Mouse (Mus musculus) liver, embryonic 12.5 days (tissue): Measurements from ENCODE around the gene Slc45a3. TPM values are rescaled to one million over a fixed set of nuclear protein-coding genes. Genes with fewer than 3 reads are reported as not detected.

Experiments used
- ATAC-seq: fragments of 200-750 bp; cut with Nextera tagmentation; 2 replicates; pipeline ENCODE4 v1.8.0; 2017; ENCODE audit warnings: moderate number of reproducible peaks, mild to moderate bottlenecking, moderate library complexity
- H3K27ac ChIP-seq: fragments of 300-500 bp; sonication (generic); 2 replicates; pipeline ENCODE4 v1.5.1; 2016; ENCODE audit warnings: mild to moderate bottlenecking
- H3K27me3 ChIP-seq: fragments of 300-500 bp; sonication (generic); replicated peaks from 2 replicates; pipeline ENCODE4 v1.6.1; 2016; ENCODE audit warnings: mild to moderate bottlenecking, moderate library complexity
- H3K36me3 ChIP-seq: fragments of 300-500 bp; sonication (generic); 2 replicates; pipeline ENCODE4 v1.6.1; 2016; ENCODE audit warnings: mild to moderate bottlenecking, moderate library complexity
- H3K4me1 ChIP-seq: fragments of 300-500 bp; sonication (generic); 2 replicates; pipeline ENCODE4 v1.6.1; 2016
- H3K4me2 ChIP-seq: fragments of 300-500 bp; sonication (generic); 2 replicates; pipeline ENCODE4 v1.6.1; 2016; ENCODE audit warnings: mild to moderate bottlenecking, moderate library complexity
- H3K4me3 ChIP-seq: fragments of 300-500 bp; sonication (generic); 2 replicates; pipeline ENCODE4 v1.5.1; 2016; ENCODE audit warnings: mild to moderate bottlenecking, moderate library complexity
- H3K9ac ChIP-seq: fragments of 300-500 bp; sonication (generic); 2 replicates; pipeline ENCODE4 v1.6.1; 2016; ENCODE audit warnings: mild to moderate bottlenecking, moderate library complexity
- H3K9me3 ChIP-seq: fragments of 300-500 bp; sonication (generic); replicated peaks from 2 replicates; pipeline ENCODE4 v1.6.1; 2016; ENCODE audit warnings: mild to moderate bottlenecking, moderate library complexity
- WGBS: fragments of 180-500 bp; shearing (Covaris S2); methylation state at CpG from one replicate; pipeline ENCODE4 v1.1.7; 2016; ENCODE audit not compliant: insufficient replicate concordance; 5-methylcytosine and 5-hydroxymethylcytosine counted together
- polyA plus RNA-seq: library from polyadenylated mRNA; unstranded; fragments of >200 nt; fragmentation: Nextera tagmentation; extraction: Ambion mirVana; gene quantifications from 2 replicates; pipeline ENCODE4 v1.2.1, GENCODE M21; 2016

The Slc45a3 gene
- 3.1 and 3.8 TPM in 2 replicates for polyA plus RNA-seq

DNA sequence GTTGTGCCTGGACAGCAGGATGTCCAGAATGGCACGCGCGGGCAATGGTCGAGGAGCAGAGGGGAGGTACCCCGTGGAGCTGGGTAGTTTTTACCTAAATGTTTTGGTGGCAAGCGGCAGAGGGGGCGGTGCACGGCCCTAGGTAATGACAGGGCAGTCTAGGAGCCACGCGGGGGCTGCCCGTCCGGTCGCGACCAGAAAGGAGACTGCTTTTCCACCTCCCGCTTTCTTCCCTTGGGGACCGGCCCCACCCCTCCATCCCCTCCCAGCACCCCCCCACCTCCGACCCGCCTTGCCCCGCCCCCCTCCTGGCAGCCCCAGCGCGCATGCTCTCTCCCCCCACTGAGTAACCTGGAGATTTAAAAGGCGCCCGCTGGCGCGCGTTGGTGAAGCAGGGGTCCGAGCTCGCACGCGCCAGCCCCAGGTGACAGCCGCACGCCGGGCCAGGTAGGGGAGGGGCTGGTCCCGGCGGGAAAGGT, at the start of gene Slc45a3:
Gene Slc45a3, plus strand, starts transcription at position 362 of the 479 bp plus-strand sequence.
- peaks cover 84% of the 10 kb centered on the region for H3K27me3 ChIP-seq
- H3K27ac ChIP-seq = no peak within 1 kb of the TSS
- H3K36me3 ChIP-seq = no peaks in the 10 kb centered on the region
- H3K9me3 ChIP-seq = no peaks in the 10 kb centered on the region
- peak within 1 kb of the TSS; percentile 59 for H3K9ac ChIP-seq
- H3K4me3 ChIP-seq = peak within 1 kb of the TSS; percentile 63
- peak; percentile 24 for ATAC-seq
- H3K4me1 ChIP-seq = peaks cover 15% of the 10 kb centered on the region
- 1% methylated on average over 28 of the region's 35 CpGs for WGBS
- peak within 1 kb of the TSS; percentile 85 for H3K4me2 ChIP-seq

DNA sequence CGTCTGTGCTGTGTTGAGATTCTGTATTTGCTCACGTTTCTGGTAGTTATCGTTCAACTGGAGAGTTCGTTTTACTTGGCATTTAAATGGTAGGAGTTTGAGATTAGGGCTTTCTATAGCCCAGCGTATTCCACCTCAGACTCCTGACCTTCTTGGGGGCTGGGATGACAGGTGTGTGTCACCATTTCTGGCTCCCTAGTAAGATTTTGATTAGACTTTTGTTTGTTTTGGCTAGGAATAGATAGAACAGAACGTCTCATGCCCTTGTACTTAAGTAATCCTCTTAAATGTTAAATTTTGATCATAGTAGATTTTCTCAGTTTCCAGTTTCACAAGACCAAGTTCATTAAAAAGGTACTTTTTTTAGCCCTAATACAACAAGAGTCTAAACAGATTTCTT, 45.1 kb upstream of the Slc45a3 start:
- Histone ChIP-seq H3K27me3 (no peaks in the 10 kb centered on the region), H3K27ac (no peak overlapping the region), H3K4me3 (no peak overlapping the region), H3K4me2 (no peak overlapping the region), H3K4me1 (peaks cover 24% of the 10 kb centered on the region), H3K36me3 (peaks cover 83% of the 10 kb centered on the region), H3K9ac (no peak overlapping the region), H3K9me3 (no peaks in the 10 kb centered on the region)
- no peak for ATAC-seq
- 81% methylated on average over 6 of the region's 6 CpGs for WGBS

DNA sequence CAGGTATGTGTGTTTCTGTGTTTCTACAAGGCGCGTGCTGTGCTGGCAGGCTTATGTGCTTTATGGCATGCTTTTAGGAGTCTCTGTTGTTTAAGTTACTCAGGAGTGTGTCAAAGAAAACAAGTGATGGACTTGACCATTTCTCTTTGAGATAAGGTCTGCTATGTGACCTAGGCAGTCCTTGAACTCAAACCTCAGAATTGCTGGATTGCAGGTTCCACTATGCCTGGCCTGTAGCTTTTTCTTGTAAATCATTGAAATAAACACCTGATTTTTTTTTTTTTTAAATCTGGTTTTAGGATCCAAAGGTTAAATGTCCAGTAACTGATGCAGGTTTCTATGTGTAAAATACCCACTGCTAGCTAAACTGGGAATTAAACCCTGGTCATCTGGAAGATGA, 43.7 kb upstream of the Slc45a3 start:
- H3K9ac ChIP-seq = no peak overlapping the region
- no peak overlapping the region for H3K27ac ChIP-seq
- peaks cover 90% of the 10 kb centered on the region for H3K36me3 ChIP-seq
- H3K27me3 ChIP-seq = no peaks in the 10 kb centered on the region
- ATAC-seq = no peak
- H3K4me2 ChIP-seq = no peak overlapping the region
- no peaks in the 10 kb centered on the region for H3K9me3 ChIP-seq
- WGBS = 96% methylated on average over 2 of the region's 2 CpGs
- H3K4me3 ChIP-seq = no peak overlapping the region
- H3K4me1 ChIP-seq = peaks cover 16% of the 10 kb centered on the region

DNA sequence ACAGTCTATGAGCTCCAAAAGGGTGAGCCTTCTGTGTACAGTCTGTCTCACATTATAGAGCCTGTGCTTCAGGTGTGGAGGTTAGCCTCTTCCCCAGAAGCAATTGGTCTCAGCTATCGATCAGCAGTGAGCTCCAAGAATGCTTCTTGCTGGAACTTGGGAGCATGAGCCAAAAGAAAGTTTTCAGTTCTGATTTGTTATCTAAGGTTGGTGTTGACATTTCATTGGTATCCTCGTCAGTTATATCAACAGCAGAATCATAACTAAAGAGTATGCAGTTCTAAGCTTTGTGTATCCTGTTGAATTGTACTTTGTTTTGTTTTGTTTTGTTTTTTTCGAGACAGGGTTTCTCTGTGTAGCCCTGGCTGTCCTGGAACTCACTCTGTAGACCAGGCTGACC, 40.7 kb upstream of the Slc45a3 start:
- WGBS = 90% methylated on average over 3 of the region's 3 CpGs
- Histone ChIP-seq H3K36me3 (peaks cover 95% of the 10 kb centered on the region), H3K9me3 (no peaks in the 10 kb centered on the region), H3K27ac (no peak overlapping the region), H3K9ac (no peak overlapping the region), H3K27me3 (no peaks in the 10 kb centered on the region), H3K4me3 (no peak overlapping the region), H3K4me2 (no peak overlapping the region), H3K4me1 (0 out of 2 replicates have a peak, but pooled peaks cover 6% of the 10 kb centered on the region)
- ATAC-seq = no peak

DNA sequence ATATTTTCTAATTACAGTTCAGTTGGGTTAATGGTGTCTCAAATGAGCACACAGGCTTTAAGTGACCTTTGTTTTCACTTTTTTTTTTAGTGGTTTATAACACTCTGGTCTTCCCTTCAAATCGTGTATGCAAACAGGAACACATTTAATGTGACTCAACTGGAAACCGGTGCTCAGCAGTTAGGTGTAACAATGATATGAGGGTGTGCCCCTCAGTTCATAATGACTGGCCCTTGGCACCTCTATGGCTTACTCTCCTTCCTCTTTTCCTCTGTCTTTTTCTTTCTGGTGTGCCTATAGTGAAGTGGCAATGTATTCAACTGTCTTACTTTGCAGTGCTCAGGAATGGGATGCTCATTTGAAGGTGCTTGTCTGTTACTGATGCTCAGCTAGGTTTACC, 29.3 kb upstream of the Slc45a3 start:
- ATAC-seq = no peak
- no peak overlapping the region for H3K4me2 ChIP-seq
- H3K4me3 ChIP-seq = no peak overlapping the region
- H3K36me3 ChIP-seq = peaks cover 84% of the 10 kb centered on the region
- no peaks in the 10 kb centered on the region for H3K4me1 ChIP-seq
- H3K27ac ChIP-seq = no peak overlapping the region
- H3K9ac ChIP-seq = no peak overlapping the region
- no peaks in the 10 kb centered on the region for H3K27me3 ChIP-seq
- no peaks in the 10 kb centered on the region for H3K9me3 ChIP-seq
- WGBS = 80% methylated on average over 2 of the region's 2 CpGs

DNA sequence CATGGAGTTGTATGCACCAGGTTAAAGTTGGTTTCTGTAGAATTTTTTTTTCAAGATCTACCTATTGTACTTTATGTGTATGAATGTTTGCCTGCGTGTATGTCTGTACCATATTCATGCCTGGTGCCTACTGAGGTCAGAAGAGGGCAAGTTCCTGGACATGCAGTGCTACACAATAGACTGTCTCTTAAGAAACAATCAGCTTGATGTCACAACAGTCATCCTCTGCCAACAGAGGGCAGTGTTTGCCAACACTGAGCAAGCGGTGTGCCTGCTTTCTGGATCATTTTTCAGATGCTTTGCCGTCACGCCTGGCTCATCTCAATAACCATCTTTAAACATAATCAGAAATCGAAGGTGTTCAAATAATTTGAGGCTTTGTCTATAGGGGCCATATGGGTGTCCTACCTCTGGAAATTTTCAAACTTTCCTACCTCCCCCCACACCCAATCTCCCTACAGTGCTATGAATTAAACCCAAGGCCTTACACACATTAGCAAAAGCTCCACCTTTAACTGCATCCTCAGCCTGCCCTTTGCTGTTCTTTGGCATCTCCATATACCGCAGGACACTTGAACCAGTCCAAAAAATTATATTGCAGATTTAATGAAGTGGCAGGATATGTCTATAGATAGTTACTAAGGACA, 25.0 kb upstream of the Slc45a3 start:
- Histone ChIP-seq H3K4me1 (peaks cover 17% of the 10 kb centered on the region), H3K9me3 (no peaks in the 10 kb centered on the region), H3K4me2 (no peak overlapping the region), H3K9ac (no peak overlapping the region), H3K27ac (no peak overlapping the region), H3K4me3 (no peak overlapping the region), H3K36me3 (peaks cover 45% of the 10 kb centered on the region), H3K27me3 (no peaks in the 10 kb centered on the region)
- no peak; the same call in 1 of the 2 replicates for ATAC-seq
- WGBS = 71% methylated on average over 6 of the region's 6 CpGs

DNA sequence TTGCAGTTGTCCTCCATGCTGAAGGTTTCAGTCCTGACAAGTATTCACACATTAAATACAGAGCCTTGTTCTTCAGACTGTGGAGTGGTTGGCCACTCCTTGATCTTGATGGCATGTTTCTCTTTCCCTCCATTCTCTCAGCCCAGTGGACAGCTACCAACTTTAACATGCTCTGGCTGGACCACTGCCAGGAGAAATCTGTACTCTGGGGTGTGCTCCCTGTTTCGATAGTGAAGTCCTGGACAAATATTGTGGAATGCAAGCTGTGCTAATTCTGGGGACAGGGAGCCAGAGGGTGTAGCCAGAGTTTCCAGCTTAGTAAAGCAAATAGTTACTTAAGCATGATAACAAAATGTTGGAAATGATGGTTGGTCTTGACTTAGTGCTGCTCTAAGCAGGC, 24.0 kb upstream of the Slc45a3 start:
- Histone ChIP-seq H3K27ac (no peak overlapping the region), H3K4me3 (no peak overlapping the region)
- no peak for ATAC-seq

DNA sequence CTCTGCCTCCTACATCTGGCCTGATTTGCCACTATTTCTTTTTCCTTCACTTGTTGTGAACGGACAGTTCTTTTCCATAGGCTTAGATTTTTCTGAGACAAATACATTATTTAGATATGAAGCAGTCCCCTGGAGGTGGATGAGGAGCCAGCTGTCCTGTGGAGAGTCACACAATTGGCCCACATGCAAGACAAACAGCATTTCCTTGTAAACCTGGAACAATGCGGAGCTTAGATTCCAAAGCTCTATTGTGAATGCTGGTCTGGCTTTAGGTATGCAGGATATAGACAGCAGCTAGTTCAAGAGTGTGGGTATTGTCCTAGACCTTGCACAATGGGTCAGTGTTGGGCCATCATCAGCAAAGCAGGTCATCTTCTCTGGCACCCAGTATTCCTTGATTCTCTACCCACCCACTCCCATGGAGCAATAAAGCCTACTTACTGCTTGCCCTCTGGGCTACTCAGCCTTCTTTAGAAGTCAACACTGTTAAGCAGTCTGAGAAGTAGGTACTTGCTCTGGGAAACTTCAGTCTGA, 22.0 kb upstream of the Slc45a3 start:
- Histone ChIP-seq H3K9me3 (no peaks in the 10 kb centered on the region), H3K4me3 (no peak overlapping the region), H3K27me3 (no peaks in the 10 kb centered on the region), H3K4me1 (peaks cover 34% of the 10 kb centered on the region), H3K36me3 (peaks cover 17% of the 10 kb centered on the region), H3K4me2 (no peak overlapping the region), H3K9ac (no peak overlapping the region), H3K27ac (no peak overlapping the region)
- WGBS = 78% methylated on average over 2 of the region's 2 CpGs
- ATAC-seq = no peak

More for the DNA sequence above, 24.0 kb upstream of the Slc45a3 start:
- H3K4me1 ChIP-seq = peaks cover 27% of the 10 kb centered on the region
- no peak overlapping the region for H3K4me2 ChIP-seq
- WGBS = 81% methylated on average over 1 of the region's 1 CpGs
- no peaks in the 10 kb centered on the region for H3K9me3 ChIP-seq
- H3K27me3 ChIP-seq = no peaks in the 10 kb centered on the region
- H3K9ac ChIP-seq = no peak overlapping the region
- H3K36me3 ChIP-seq = peaks cover 37% of the 10 kb centered on the region

DNA sequence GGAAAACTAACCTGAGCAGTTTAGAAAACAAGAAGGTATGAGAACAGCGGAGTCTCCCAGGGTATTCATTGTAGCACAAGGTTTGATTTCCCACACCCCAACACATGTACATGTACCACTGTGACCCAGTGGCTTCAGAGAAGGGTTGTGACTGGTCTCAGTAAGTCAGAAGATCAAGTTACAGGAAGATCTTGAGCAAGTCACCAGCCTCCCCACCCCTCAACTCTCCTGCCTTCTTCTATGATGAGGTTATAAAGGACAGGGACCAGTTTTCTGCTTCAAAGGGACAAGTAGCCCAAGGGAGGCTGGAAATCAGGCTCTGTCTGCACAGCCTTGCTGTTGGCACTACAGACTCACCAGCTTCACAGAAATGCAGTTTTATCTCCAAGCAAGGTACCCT, 21.3 kb upstream of the Slc45a3 start:
- H3K9me3 ChIP-seq = no peaks in the 10 kb centered on the region
- WGBS = 92% methylated on average over 1 of the region's 1 CpGs

DNA sequence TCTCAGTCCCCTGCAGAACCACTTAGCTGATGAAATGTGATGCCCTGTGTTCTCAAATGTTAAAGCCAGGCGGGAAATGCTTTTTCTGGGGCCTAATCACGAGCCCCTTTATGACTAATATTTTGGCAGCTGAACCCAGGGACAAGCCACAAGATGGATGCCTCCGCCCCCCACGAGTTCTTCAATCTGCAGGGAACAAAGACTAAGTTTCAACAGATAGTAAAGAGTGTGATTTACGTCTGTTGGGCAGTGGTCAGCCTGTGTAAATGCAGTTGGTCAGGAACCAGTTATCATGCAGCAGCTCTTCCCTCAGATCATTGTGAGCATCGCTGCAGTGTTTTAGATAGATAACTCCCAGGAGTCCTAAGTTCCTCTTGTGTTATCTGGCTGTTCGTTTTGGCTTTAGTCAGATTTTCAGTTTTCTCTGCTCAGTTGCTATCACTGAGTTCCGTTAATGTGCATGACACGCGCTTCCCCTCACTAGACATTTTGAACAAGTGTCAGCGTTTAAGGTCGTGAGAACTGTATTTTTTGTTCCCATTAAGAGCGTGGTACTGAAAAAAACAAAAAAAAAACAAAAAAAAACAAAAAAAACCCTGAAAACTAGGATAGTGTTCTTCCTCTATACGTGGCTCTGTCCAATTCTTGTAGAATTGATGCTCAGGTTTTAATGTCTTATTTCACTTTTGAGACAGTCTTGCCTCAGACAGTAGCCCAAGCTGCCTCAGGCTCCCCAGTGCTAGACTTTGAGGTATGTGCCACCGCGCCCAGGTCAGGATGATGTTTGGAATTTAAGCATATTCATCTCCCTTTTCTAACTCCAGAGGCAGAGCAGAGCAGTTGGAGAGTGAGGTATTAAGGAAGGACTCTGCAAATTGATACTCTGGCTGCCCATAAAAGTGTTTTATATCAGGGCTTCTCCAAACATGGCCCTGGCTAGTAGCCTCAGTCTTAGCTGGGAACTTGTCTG, 19.9 kb upstream of the Slc45a3 start:
- Histone ChIP-seq H3K9ac (no peak overlapping the region), H3K4me1 (peaks cover 41% of the 10 kb centered on the region), H3K4me2 (0 out of 2 replicates have a peak overlapping the region, but pooled peaks have one; percentile 14), H3K4me3 (no peak overlapping the region), H3K36me3 (no peaks in the 10 kb centered on the region), H3K27me3 (no peaks in the 10 kb centered on the region), H3K9me3 (no peaks in the 10 kb centered on the region), H3K27ac (no peak overlapping the region)
- peak; percentile 31; the same call in 1 of the 2 replicates for ATAC-seq
- WGBS = 20% methylated on average over 16 of the region's 16 CpGs

More for the DNA sequence above, 21.3 kb upstream of the Slc45a3 start:
- ATAC-seq = no peak
- Histone ChIP-seq H3K4me3 (no peak overlapping the region), H3K36me3 (peaks cover 13% of the 10 kb centered on the region), H3K27ac (no peak overlapping the region), H3K9ac (no peak overlapping the region), H3K4me1 (peaks cover 41% of the 10 kb centered on the region), H3K4me2 (no peak overlapping the region), H3K27me3 (no peaks in the 10 kb centered on the region)

DNA sequence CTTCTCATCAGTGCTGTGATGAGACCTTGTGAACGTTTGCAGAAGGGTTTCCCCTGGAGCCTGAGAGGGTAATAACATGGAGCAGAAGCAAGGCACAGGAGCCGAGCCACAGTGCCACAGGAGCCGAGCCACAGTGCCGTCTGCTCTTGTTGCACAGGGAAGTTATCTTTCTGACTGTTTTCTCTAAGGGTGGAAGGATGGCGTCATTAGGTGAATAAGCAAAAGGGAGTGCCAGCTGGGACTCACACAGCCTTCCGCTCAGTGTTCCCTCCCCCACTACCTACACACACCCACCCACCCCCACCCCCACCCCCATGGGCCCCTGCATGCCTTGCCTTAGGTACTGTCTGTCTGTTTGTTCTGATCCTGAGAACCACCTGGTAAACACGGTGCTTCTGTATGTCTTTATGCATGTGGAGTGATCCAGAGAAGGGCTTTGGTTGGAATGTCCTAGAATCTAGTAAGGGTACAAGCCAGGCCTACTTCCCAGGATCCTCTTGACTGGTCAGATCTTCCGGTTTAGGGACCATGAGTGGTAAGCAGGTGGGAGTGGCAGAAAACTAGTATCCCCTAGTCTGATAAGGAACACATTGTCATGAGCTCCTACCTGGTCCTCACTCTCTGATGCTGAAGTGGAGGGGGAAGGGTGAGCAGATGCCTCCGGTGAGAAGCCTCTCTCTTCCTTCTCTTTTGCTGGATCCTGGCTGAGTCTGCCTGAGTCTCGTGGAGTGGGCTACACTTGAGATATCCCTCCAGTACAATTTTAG, 16.9 kb upstream of the Slc45a3 start:
- Histone ChIP-seq H3K4me1 (peaks cover 41% of the 10 kb centered on the region), H3K27ac (no peak overlapping the region), H3K9ac (no peak overlapping the region), H3K4me3 (no peak overlapping the region), H3K27me3 (no peaks in the 10 kb centered on the region; the same call in 1 of the 2 replicates), H3K9me3 (no peaks in the 10 kb centered on the region), H3K4me2 (no peak overlapping the region), H3K36me3 (no peaks in the 10 kb centered on the region)
- ATAC-seq = 0 out of 2 replicates have a peak, but pooled peaks have one; percentile 13
- WGBS = 32% methylated on average over 10 of the region's 10 CpGs
